Mouse (Mus musculus): ENCODE measurements around the gene Crisp4. TPM values are rescaled to one million over a fixed set of nuclear protein-coding genes. Genes with fewer than 3 reads are reported as not detected.

Crisp4 gene
- polyA plus RNA-seq, 2 experiments: not detected

- ATAC-seq (ENCODE audit: low FRiP score, low read depth) (no peak), DNase-seq (ENCODE audit: low spot score) (no peak)
- Histone ChIP-seq H3K4me2 (replicated peaks; ENCODE audit: low read depth, low read length, severe bottlenecking) (no peak overlapping the region), H3K4me3 (replicated peaks; ENCODE audit: low read length) (no peak overlapping the region), H3K9me3 (ENCODE audit: control insufficient read depth, low read length) (no peaks in the 10 kb centered on the region), H3K27ac (replicated peaks; ENCODE audit: low read depth, low read length) (no peak overlapping the region), H3K27me3 (ENCODE audit: control insufficient read depth, insufficient read depth, low read length) (no peaks in the 10 kb centered on the region), H3K4me1 (ENCODE audit: control insufficient read depth, insufficient read depth, low read length) (no peaks in the 10 kb centered on the region), H3K36me3 (ENCODE audit: control insufficient read depth, insufficient read depth, low read length) (no peaks in the 10 kb centered on the region), H3K9ac (ENCODE audit: low read depth, low read length, severe bottlenecking) (no peak overlapping the region)
- WGBS: 63% methylated on average over 1 of the region's 1 CpGs
- TF ChIP-seq POLR2A (IDR thresholded peaks at IDR 0.05; ENCODE audit: borderline replicate concordance, extremely low read depth, insufficient read depth, insufficient read length): no peak
Observed at GRCm38 (mm10) chr1:18168261-18168660, 22.6 kb upstream of the Crisp4 start.

GRCm38 (mm10) chr1:18159082-18159481 is 13.4 kb upstream of the Crisp4 start:
- H3K4me1 ChIP-seq (ENCODE audit: control insufficient read depth, insufficient read depth, low read length): no peaks in the 10 kb centered on the region
- H3K36me3 ChIP-seq (ENCODE audit: control insufficient read depth, insufficient read depth, low read length): no peaks in the 10 kb centered on the region
- no peak overlapping the region for H3K9ac ChIP-seq (ENCODE audit: low read depth, low read length, severe bottlenecking)
- no peak overlapping the region for H3K4me3 ChIP-seq (replicated peaks; ENCODE audit: low read length)
- WGBS: 85% methylated on average over 6 of the region's 6 CpGs
- DNase-seq (ENCODE audit: low spot score): no peak
- H3K27me3 ChIP-seq (ENCODE audit: control insufficient read depth, insufficient read depth, low read length): no peaks in the 10 kb centered on the region
- ATAC-seq (ENCODE audit: low FRiP score, low read depth): no peak
- H3K27ac ChIP-seq (replicated peaks; ENCODE audit: low read depth, low read length): no peak overlapping the region
- TF ChIP-seq POLR2A (IDR thresholded peaks at IDR 0.05; ENCODE audit: borderline replicate concordance, extremely low read depth, insufficient read depth, insufficient read length): no peak
- H3K9me3 ChIP-seq (ENCODE audit: control insufficient read depth, low read length): no peaks in the 10 kb centered on the region
- H3K4me2 ChIP-seq (replicated peaks; ENCODE audit: low read depth, low read length, severe bottlenecking): no peak overlapping the region

GRCm38 (mm10) chr1:18148211-18148610 is 2.5 kb upstream of the Crisp4 start:
- H3K4me2 ChIP-seq (replicated peaks; ENCODE audit: low read depth, low read length, severe bottlenecking): no peak overlapping the region
- DNase-seq (ENCODE audit: low spot score) (no peak), ATAC-seq (ENCODE audit: low FRiP score, low read depth) (no peak)
- TF ChIP-seq POLR2A (IDR thresholded peaks at IDR 0.05; ENCODE audit: borderline replicate concordance, extremely low read depth, insufficient read depth, insufficient read length): no peak
- H3K36me3 ChIP-seq (ENCODE audit: control insufficient read depth, insufficient read depth, low read length): no peaks in the 10 kb centered on the region
- H3K4me1 ChIP-seq (ENCODE audit: control insufficient read depth, insufficient read depth, low read length): no peaks in the 10 kb centered on the region
- no peaks in the 10 kb centered on the region for H3K9me3 ChIP-seq (ENCODE audit: control insufficient read depth, low read length)
- H3K27ac ChIP-seq (replicated peaks; ENCODE audit: low read depth, low read length): no peak overlapping the region
- no peaks in the 10 kb centered on the region for H3K27me3 ChIP-seq (ENCODE audit: control insufficient read depth, insufficient read depth, low read length)
- no peak overlapping the region for H3K9ac ChIP-seq (ENCODE audit: low read depth, low read length, severe bottlenecking)
- H3K4me3 ChIP-seq (replicated peaks; ENCODE audit: low read length): no peak overlapping the region

GRCm38 (mm10) chr1:18131691-18132090 is 14.0 kb downstream of the Crisp4 start:
- H3K36me3 ChIP-seq (ENCODE audit: control insufficient read depth, insufficient read depth, low read length): no peaks in the 10 kb centered on the region
- no peak overlapping the region for H3K4me3 ChIP-seq (replicated peaks; ENCODE audit: low read length)
- H3K9me3 ChIP-seq (ENCODE audit: control insufficient read depth, low read length): no peaks in the 10 kb centered on the region
- H3K27ac ChIP-seq (replicated peaks; ENCODE audit: low read depth, low read length): no peak overlapping the region
- no peak overlapping the region for H3K4me2 ChIP-seq (replicated peaks; ENCODE audit: low read depth, low read length, severe bottlenecking)
- DNase-seq (ENCODE audit: low spot score) (no peak), ATAC-seq (ENCODE audit: low FRiP score, low read depth) (no peak)
- 61% methylated on average over 4 of the region's 4 CpGs for WGBS
- no peaks in the 10 kb centered on the region for H3K27me3 ChIP-seq (ENCODE audit: control insufficient read depth, insufficient read depth, low read length)
- no peak for TF ChIP-seq POLR2A (IDR thresholded peaks at IDR 0.05; ENCODE audit: borderline replicate concordance, extremely low read depth, insufficient read depth, insufficient read length)
- H3K9ac ChIP-seq (ENCODE audit: low read depth, low read length, severe bottlenecking): no peak overlapping the region
- no peaks in the 10 kb centered on the region for H3K4me1 ChIP-seq (ENCODE audit: control insufficient read depth, insufficient read depth, low read length)

GRCm38 (mm10) chr1:18129983-18130382 is 15.7 kb downstream of the Crisp4 start:
- WGBS: 71% methylated on average over 4 of the region's 4 CpGs
- no peak for TF ChIP-seq POLR2A (IDR thresholded peaks at IDR 0.05; ENCODE audit: borderline replicate concordance, extremely low read depth, insufficient read depth, insufficient read length)
- Histone ChIP-seq H3K4me3 (replicated peaks; ENCODE audit: low read length) (no peak overlapping the region), H3K36me3 (ENCODE audit: control insufficient read depth, insufficient read depth, low read length) (no peaks in the 10 kb centered on the region), H3K27ac (replicated peaks; ENCODE audit: low read depth, low read length) (no peak overlapping the region), H3K9me3 (ENCODE audit: control insufficient read depth, low read length) (no peaks in the 10 kb centered on the region), H3K4me2 (replicated peaks; ENCODE audit: low read depth, low read length, severe bottlenecking) (no peak overlapping the region), H3K9ac (ENCODE audit: low read depth, low read length, severe bottlenecking) (no peak overlapping the region), H3K27me3 (ENCODE audit: control insufficient read depth, insufficient read depth, low read length) (no peaks in the 10 kb centered on the region), H3K4me1 (ENCODE audit: control insufficient read depth, insufficient read depth, low read length) (no peaks in the 10 kb centered on the region)
- DNase-seq (ENCODE audit: low spot score) (no peak), ATAC-seq (ENCODE audit: low FRiP score, low read depth) (no peak)

Measured in limb, embryonic 14.5 days (tissue).